Mouse (Mus musculus) myocyte (in vitro differentiated cells): ENCODE data around the gene Hspa2.

Experiments used
- POLR2A ChIP-seq: IDR thresholded peaks from one replicate; pipeline ENCODE4 v1.6.1; 2011; ENCODE audit warnings: low read depth, mild to moderate bottlenecking, control low read depth, moderate library complexity; ENCODE audit not compliant: insufficient read length
- POLR2AphosphoS2 ChIP-seq: IDR thresholded peaks from one replicate; pipeline ENCODE4 v1.6.1; 2011; ENCODE audit warnings: low read depth, control low read depth; ENCODE audit not compliant: insufficient read length

DNA sequence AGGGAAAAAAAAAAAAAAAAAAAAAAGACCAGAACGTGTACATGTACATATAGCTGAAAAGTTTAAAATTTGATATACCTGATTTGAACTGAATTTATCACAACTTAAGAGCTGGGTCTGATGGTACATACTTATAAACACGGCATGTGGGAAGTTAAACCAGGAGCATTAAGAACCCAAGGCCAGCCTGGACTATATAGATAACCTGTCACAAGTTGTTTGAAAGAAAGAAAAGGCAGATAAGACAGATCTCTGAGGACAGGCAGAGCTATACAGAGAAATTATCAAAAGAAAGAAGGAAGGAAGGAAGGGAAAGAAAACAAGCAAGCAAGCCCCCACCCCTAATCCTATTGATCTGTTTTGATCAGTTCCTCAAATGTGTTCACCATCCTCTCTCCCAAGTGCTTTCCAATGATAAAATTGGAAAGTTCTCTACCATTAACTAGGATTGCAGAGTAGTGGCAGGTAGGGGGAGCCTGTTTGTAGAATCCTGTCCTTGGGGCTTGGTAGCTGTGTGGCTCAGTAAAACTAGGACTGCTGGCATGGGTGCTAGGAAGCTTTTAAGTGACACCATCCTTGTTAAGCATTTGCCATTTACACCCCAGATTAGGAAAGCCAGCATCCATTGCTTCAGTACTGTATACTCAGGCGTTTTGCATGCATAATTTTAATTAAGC lies 12.2 kb upstream of the Hspa2 start:
- TF ChIP-seq POLR2A (no peak), POLR2AphosphoS2 (no peak)
